Mouse (Mus musculus) megakaryocyte, embryonic 14.5 days (primary cell): Measurements from ENCODE around the gene Paxip1.

ENCODE experiments used
- FLI1 ChIP-seq: IDR thresholded peaks from 2 replicates; pipeline ENCODE4 v1.6.1; 2012; ENCODE audit warnings: low read length, inconsistent platforms, mixed read lengths
- GATA1 ChIP-seq: IDR thresholded peaks from 3 replicates; pipeline ENCODE4 v1.6.1; 2012; ENCODE audit warnings: mixed read lengths, low read length, inconsistent platforms, borderline replicate concordance

GRCm38 (mm10) chr5:27730666-27731065 is 60.8 kb downstream of the Paxip1 start:
- TF ChIP-seq GATA1 (no peak), FLI1 (no peak)
